Mouse (Mus musculus) forebrain, embryonic 15.5 days (tissue): Measurements from ENCODE around the gene Rbak. TPM values are rescaled to one million over a fixed set of nuclear protein-coding genes. Genes with fewer than 3 reads are reported as not detected.
A peak's percentile ranks its signal among the peaks of the same experiment; 100 is the strongest.
"Not testable (repeated sequence)": the region's sequence is repeated elsewhere in the genome, so short reads cannot be mapped to it uniquely, and the experiment has no call there.

Source experiments
- ATAC-seq: fragments of 200-750 bp; cut with Nextera tagmentation; replicated peaks from 2 replicates; pipeline ENCODE4 v1.8.0; 2017; ENCODE audit warnings: mild to moderate bottlenecking, moderate TSS enrichment, moderate library complexity
- H3K27ac ChIP-seq: fragments of 300-500 bp; sonication (generic); replicated peaks from 2 replicates; pipeline ENCODE4 v1.5.1; 2015; ENCODE audit warnings: mild to moderate bottlenecking, inconsistent platforms
- H3K27me3 ChIP-seq: fragments of 300-500 bp; sonication (generic); 2 replicates; pipeline ENCODE4 v1.6.1; 2015; ENCODE audit warnings: inconsistent platforms
- H3K36me3 ChIP-seq: fragments of 300-500 bp; sonication (generic); 2 replicates; pipeline ENCODE4 v1.6.1; 2015; ENCODE audit warnings: mild to moderate bottlenecking, inconsistent platforms
- H3K4me1 ChIP-seq: fragments of 300-500 bp; sonication (generic); 2 replicates; pipeline ENCODE4 v1.6.1; 2015; ENCODE audit warnings: inconsistent platforms
- H3K4me2 ChIP-seq: fragments of 300-500 bp; sonication (generic); replicated peaks from 2 replicates; pipeline ENCODE4 v1.6.1; 2015; ENCODE audit warnings: mild to moderate bottlenecking, inconsistent platforms
- H3K4me3 ChIP-seq: fragments of 300-500 bp; sonication (generic); 2 replicates; pipeline ENCODE4 v1.5.1; 2015; ENCODE audit warnings: mild to moderate bottlenecking, inconsistent platforms
- H3K9ac ChIP-seq: fragments of 300-500 bp; sonication (generic); replicated peaks from 2 replicates; pipeline ENCODE4 v1.6.1; 2015; ENCODE audit warnings: mild to moderate bottlenecking, inconsistent platforms
- H3K9me3 ChIP-seq: fragments of 300-500 bp; sonication (generic); 2 replicates; pipeline ENCODE4 v1.6.1; 2016; ENCODE audit warnings: inconsistent platforms
- WGBS: fragments of 180-500 bp; shearing (Covaris S2); methylation state at CpG from one replicate; pipeline ENCODE4 v1.1.7; 2015; ENCODE audit warnings: mixed read lengths; 5-methylcytosine and 5-hydroxymethylcytosine counted together
- polyA plus RNA-seq: library from polyadenylated mRNA; unstranded; fragments of >200 nt; fragmentation: Nextera tagmentation; extraction: Ambion mirVana; gene quantifications from 2 replicates; pipeline ENCODE4 v1.2.1, GENCODE M21; 2015

Gene Rbak
- 16.2 and 17.5 TPM in 2 replicates for polyA plus RNA-seq

- H3K4me2 ChIP-seq = peak within 1 kb of the TSS; percentile 75
- H3K4me1 ChIP-seq = peaks cover 14% of the 10 kb centered on the region
- H3K27ac ChIP-seq = peak within 1 kb of the TSS; percentile 82
- peak within 1 kb of the TSS; percentile 85 for H3K9ac ChIP-seq
- peak; percentile 98 for ATAC-seq
- H3K9me3 ChIP-seq = no peaks in the 10 kb centered on the region
- peaks cover 30% of the 10 kb centered on the region for H3K36me3 ChIP-seq
- 0% methylated on average over 58 of the region's 58 CpGs for WGBS
- H3K27me3 ChIP-seq = no peaks in the 10 kb centered on the region
- peak within 1 kb of the TSS; percentile 62 for H3K4me3 ChIP-seq
Observed at GRCm38 (mm10) chr5:143180255-143181076, at the start of gene Rbak, which contains the start of gene Spdye4b. Gene Rbak, minus strand, starts transcription at chr5:143180775. Gene Spdye4b, plus strand, starts transcription at chr5:143181017.

GRCm38 (mm10) chr5:143226790-143227189, 46.2 kb upstream of the Rbak start, which contains the start of gene Spdye4a:
Gene Spdye4a, minus strand, starts transcription at chr5:143226890.
- H3K4me2 ChIP-seq = no peak within 1 kb of the TSS
- WGBS = 88% methylated on average over 3 of the region's 3 CpGs

GRCm38 (mm10) chr5:143222287-143222686, 41.7 kb upstream of the Rbak start:
- no peaks in the 10 kb centered on the region for H3K4me1 ChIP-seq
- ATAC-seq = no peak
- no peak overlapping the region for H3K27ac ChIP-seq
- no peaks in the 10 kb centered on the region for H3K36me3 ChIP-seq
- H3K27me3 ChIP-seq = no peaks in the 10 kb centered on the region
- H3K9ac ChIP-seq = no peak overlapping the region
- H3K4me2 ChIP-seq = no peak overlapping the region
- no peaks in the 10 kb centered on the region for H3K9me3 ChIP-seq
- WGBS = 82% methylated on average over 1 of the region's 1 CpGs
- no peak overlapping the region for H3K4me3 ChIP-seq

More at GRCm38 (mm10) chr5:143226790-143227189, 46.2 kb upstream of the Rbak start, which contains the start of gene Spdye4a:
- H3K27ac ChIP-seq = no peak within 1 kb of the TSS
- ATAC-seq = no peak
- 0 out of 2 replicates have a peak, but pooled peaks cover 4% of the 10 kb centered on the region for H3K9me3 ChIP-seq
- no peaks in the 10 kb centered on the region for H3K36me3 ChIP-seq
- H3K9ac ChIP-seq = no peak within 1 kb of the TSS
- no peaks in the 10 kb centered on the region for H3K4me1 ChIP-seq
- H3K27me3 ChIP-seq = no peaks in the 10 kb centered on the region
- no peak within 1 kb of the TSS for H3K4me3 ChIP-seq

- H3K27me3 ChIP-seq = no peaks in the 10 kb centered on the region
- WGBS = 85% methylated on average over 5 of the region's 5 CpGs
- no peaks in the 10 kb centered on the region for H3K4me1 ChIP-seq
- ATAC-seq = no peak
- H3K4me3 ChIP-seq = no peak overlapping the region
- H3K27ac ChIP-seq = no peak overlapping the region
- H3K9me3 ChIP-seq = no peaks in the 10 kb centered on the region
- H3K4me2 ChIP-seq = no peak overlapping the region
- H3K9ac ChIP-seq = no peak overlapping the region
- H3K36me3 ChIP-seq = no peaks in the 10 kb centered on the region
Observed at GRCm38 (mm10) chr5:143220996-143221395, 40.4 kb upstream of the Rbak start.

GRCm38 (mm10) chr5:143213832-143214231, 33.3 kb upstream of the Rbak start:
- Histone ChIP-seq H3K4me1 (no peaks in the 10 kb centered on the region), H3K4me2 (no peak overlapping the region), H3K9me3 (no peaks in the 10 kb centered on the region), H3K36me3 (no peaks in the 10 kb centered on the region), H3K27ac (no peak overlapping the region), H3K27me3 (no peaks in the 10 kb centered on the region), H3K9ac (no peak overlapping the region), H3K4me3 (no peak overlapping the region)
- WGBS = 89% methylated on average over 2 of the region's 2 CpGs
- ATAC-seq = no peak

GRCm38 (mm10) chr5:143205015-143205414, 24.4 kb upstream of the Rbak start:
- Histone ChIP-seq H3K4me2 (no peak overlapping the region), H3K9me3 (no peaks in the 10 kb centered on the region), H3K4me3 (no peak overlapping the region), H3K36me3 (no peaks in the 10 kb centered on the region), H3K4me1 (no peaks in the 10 kb centered on the region), H3K27me3 (no peaks in the 10 kb centered on the region), H3K27ac (no peak overlapping the region), H3K9ac (no peak overlapping the region)
- WGBS = 73% methylated on average over 3 of the region's 3 CpGs
- ATAC-seq = no peak

- ATAC-seq = no peak
- Histone ChIP-seq H3K4me1 (no peaks in the 10 kb centered on the region), H3K9ac (no peak overlapping the region), H3K36me3 (no peaks in the 10 kb centered on the region), H3K4me3 (no peak overlapping the region), H3K4me2 (no peak overlapping the region), H3K27ac (no peak overlapping the region), H3K27me3 (no peaks in the 10 kb centered on the region), H3K9me3 (no peaks in the 10 kb centered on the region)
- WGBS = 98% methylated on average over 4 of the region's 4 CpGs
Observed at GRCm38 (mm10) chr5:143196506-143196905, 15.9 kb upstream of the Rbak start.

- Histone ChIP-seq H3K4me1 (no peaks in the 10 kb centered on the region), H3K9me3 (no peaks in the 10 kb centered on the region), H3K4me2 (no peak overlapping the region), H3K27me3 (no peaks in the 10 kb centered on the region), H3K36me3 (no peaks in the 10 kb centered on the region), H3K9ac (no peak overlapping the region), H3K27ac (no peak overlapping the region), H3K4me3 (no peak overlapping the region)
- no peak for ATAC-seq
- WGBS = 75% methylated on average over 2 of the region's 2 CpGs
Observed at GRCm38 (mm10) chr5:143195166-143195565, 14.6 kb upstream of the Rbak start.

- H3K27ac ChIP-seq, H3K4me1 ChIP-seq, H3K27me3 ChIP-seq, H3K9ac ChIP-seq, H3K4me3 ChIP-seq, H3K4me2 ChIP-seq, H3K9me3 ChIP-seq, ATAC-seq, H3K36me3 ChIP-seq: not testable (repeated sequence)
- 70% methylated on average over 8 of the region's 8 CpGs for WGBS
Observed at GRCm38 (mm10) chr5:143194747-143195146, 14.2 kb upstream of the Rbak start.

GRCm38 (mm10) chr5:143192806-143193205, 12.2 kb upstream of the Rbak start:
- Histone ChIP-seq H3K9me3 (no peaks in the 10 kb centered on the region), H3K4me1 (no peaks in the 10 kb centered on the region), H3K4me3 (no peak overlapping the region), H3K9ac (no peak overlapping the region), H3K4me2 (no peak overlapping the region), H3K36me3 (no peaks in the 10 kb centered on the region), H3K27ac (no peak overlapping the region), H3K27me3 (no peaks in the 10 kb centered on the region)
- WGBS = 89% methylated on average over 8 of the region's 8 CpGs
- ATAC-seq = no peak

GRCm38 (mm10) chr5:143188014-143188413, 7.4 kb upstream of the Rbak start:
- not testable (repeated sequence) for H3K4me1 ChIP-seq, H3K4me2 ChIP-seq, H3K27me3 ChIP-seq, H3K9me3 ChIP-seq, H3K27ac ChIP-seq, H3K36me3 ChIP-seq, ATAC-seq, H3K9ac ChIP-seq, H3K4me3 ChIP-seq
- 86% methylated on average over 1 of the region's 1 CpGs for WGBS

GRCm38 (mm10) chr5:143179179-143179578, 1.4 kb downstream of the Rbak start:
- H3K9me3 ChIP-seq = no peaks in the 10 kb centered on the region
- H3K4me3 ChIP-seq = peak overlapping the region; percentile 62; the same call in 1 of the 2 replicates
- H3K27me3 ChIP-seq = no peaks in the 10 kb centered on the region
- peaks cover 43% of the 10 kb centered on the region for H3K36me3 ChIP-seq
- H3K4me1 ChIP-seq = peaks cover 14% of the 10 kb centered on the region
- 31% methylated on average over 6 of the region's 6 CpGs for WGBS
- peak overlapping the region; percentile 75 for H3K4me2 ChIP-seq
- no peak for ATAC-seq
- H3K9ac ChIP-seq = no peak overlapping the region
- no peak overlapping the region for H3K27ac ChIP-seq
